Mouse (Mus musculus) myocyte (in vitro differentiated cells): Measurements from ENCODE around the gene Ifit1bl2. TPM values are rescaled to one million over a fixed set of nuclear protein-coding genes. Genes with fewer than 3 reads are reported as not detected.
"Not testable (repeated sequence)": the region's sequence is repeated elsewhere in the genome, so short reads cannot be mapped to it uniquely, and the experiment has no call there.

Experiments used
- H3K27me3 ChIP-seq: one replicate; pipeline ENCODE4 v1.6.1; 2011; ENCODE audit not compliant: control insufficient read depth, insufficient read depth, insufficient read length
- H3K36me3 ChIP-seq: one replicate; pipeline ENCODE4 v1.6.1; 2011; ENCODE audit not compliant: control insufficient read depth, insufficient read depth
- H3K4me2 ChIP-seq: one replicate; pipeline ENCODE4 v1.6.1; 2011; ENCODE audit warnings: low read depth, control low read depth
- H3K4me3 ChIP-seq: one replicate; pipeline ENCODE4 v1.5.1; 2011; ENCODE audit warnings: mild to moderate bottlenecking, control low read depth, moderate library complexity
- H3K79me2 ChIP-seq: one replicate; pipeline ENCODE4 v1.6.1; 2011; ENCODE audit not compliant: control insufficient read depth, insufficient read depth
- H3ac ChIP-seq: one replicate; pipeline ENCODE4 v1.6.1; 2011; ENCODE audit not compliant: control insufficient read depth, insufficient read length
- CEBPB ChIP-seq: IDR thresholded peaks from 2 replicates; pipeline ENCODE4 v1.6.1; 2011; ENCODE audit warnings: mild to moderate bottlenecking, moderate library complexity; ENCODE audit not compliant: poor library complexity, insufficient read depth, severe bottlenecking
- E2F4 ChIP-seq: IDR thresholded peaks from one replicate; pipeline ENCODE4 v1.6.1; 2011; ENCODE audit warnings: mild to moderate bottlenecking, control low read depth, moderate library complexity; ENCODE audit not compliant: insufficient read depth
- MAX ChIP-seq: IDR thresholded peaks from one replicate; pipeline ENCODE4 v1.6.1; 2011; ENCODE audit warnings: low read depth, mild to moderate bottlenecking, control low read depth
- MYOD1 ChIP-seq, 3 experiments: IDR thresholded peaks; one replicate each; pipeline ENCODE4 v1.6.1; 2011; ENCODE audit warnings: control low read depth in 2 of 3, low read depth in 2 of 3, mild to moderate bottlenecking in 2 of 3, moderate library complexity in 1 of 3; ENCODE audit not compliant: insufficient read length in 2 of 3, control insufficient read depth in 1 of 3
- MYOG ChIP-seq, 3 experiments: IDR thresholded peaks; one replicate each; pipeline ENCODE4 v1.6.1; 2011; ENCODE audit warnings: control low read depth in 2 of 3, low read depth in 2 of 3, mild to moderate bottlenecking in 2 of 3; ENCODE audit not compliant: insufficient read length in 2 of 3, control insufficient read depth in 1 of 3, insufficient read depth in 1 of 3
- POLR2A ChIP-seq: IDR thresholded peaks from one replicate; pipeline ENCODE4 v1.6.1; 2011; ENCODE audit warnings: low read depth, mild to moderate bottlenecking, control low read depth, moderate library complexity; ENCODE audit not compliant: insufficient read length
- POLR2AphosphoS2 ChIP-seq: IDR thresholded peaks from one replicate; pipeline ENCODE4 v1.6.1; 2011; ENCODE audit warnings: low read depth, control low read depth; ENCODE audit not compliant: insufficient read length
- REST ChIP-seq: IDR thresholded peaks from one replicate; pipeline ENCODE4 v1.6.1; 2011; ENCODE audit warnings: mild to moderate bottlenecking, control low read depth, moderate library complexity; ENCODE audit not compliant: insufficient read depth, insufficient read length
- SRF ChIP-seq: IDR thresholded peaks from one replicate; pipeline ENCODE4 v1.6.1; 2011; ENCODE audit warnings: low read depth; ENCODE audit not compliant: control insufficient read depth, insufficient read length
- TCF12 ChIP-seq: IDR thresholded peaks from one replicate; pipeline ENCODE4 v1.6.1; 2011; ENCODE audit warnings: mild to moderate bottlenecking, control low read depth; ENCODE audit not compliant: poor library complexity, insufficient read depth, severe bottlenecking
- TCF3 ChIP-seq: IDR thresholded peaks from one replicate; pipeline ENCODE4 v1.6.1; 2011; ENCODE audit warnings: low read depth, control low read depth; ENCODE audit not compliant: insufficient read length
- USF1 ChIP-seq: IDR thresholded peaks from one replicate; pipeline ENCODE4 v1.6.1; 2011; ENCODE audit warnings: low read depth, mild to moderate bottlenecking, control low read depth, moderate library complexity
- polyA plus RNA-seq: library from polyadenylated mRNA; unstranded; fragments of >200 nt; fragmentation: generic; extraction: Trizol; gene quantifications from one replicate; pipeline ENCODE4 v1.2.1, GENCODE M21; 2012; ENCODE audit warnings: missing spikeins

Ifit1bl2 gene
- polyA plus RNA-seq, 1 experiment = 0.02 TPM

DNA sequence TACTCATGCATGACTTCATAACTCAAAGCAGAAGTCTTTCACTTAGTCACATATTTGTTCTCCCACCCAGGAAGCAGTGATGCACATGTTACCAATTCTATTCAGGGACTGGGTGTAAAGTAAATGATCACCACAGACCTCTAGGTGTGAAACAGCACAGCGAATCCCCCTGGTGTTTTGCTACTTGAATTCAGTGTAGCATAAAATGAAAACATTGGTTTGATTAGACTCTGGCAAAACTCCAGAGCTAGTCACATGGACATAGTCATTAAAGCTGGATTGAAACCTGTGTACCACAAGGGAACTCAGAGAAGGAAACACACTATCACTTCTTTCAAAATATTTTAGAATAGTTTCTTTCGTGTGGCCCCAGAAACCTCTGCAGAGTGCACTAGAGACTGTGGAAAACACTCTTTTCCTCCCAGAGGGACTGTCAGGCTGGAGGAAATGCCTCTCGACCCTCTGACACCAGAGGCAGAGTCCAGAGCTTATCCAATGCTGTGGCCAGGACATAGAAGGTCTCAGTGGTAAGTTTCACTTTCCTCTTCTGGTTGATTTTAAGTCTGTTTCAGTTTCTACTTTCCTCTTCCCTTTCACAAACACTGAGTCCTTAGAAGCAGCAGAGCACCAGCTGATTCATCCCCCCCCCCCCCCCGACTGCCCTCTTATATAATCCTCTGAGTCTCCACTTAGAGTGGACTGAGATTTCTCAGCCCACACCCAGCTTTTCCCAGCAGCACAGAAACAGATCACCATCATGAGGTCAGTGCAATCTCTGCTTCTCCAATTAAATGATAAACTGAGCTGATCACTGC lies 33.1 kb downstream of the Ifit1bl2 start, which contains the start of gene Ifit3b:
Gene Ifit3b (plus strand): TSS at position 734 of the 815 bp plus-strand sequence.
- H3K4me3 ChIP-seq, H3ac ChIP-seq, H3K27me3 ChIP-seq, H3K36me3 ChIP-seq, H3K79me2 ChIP-seq: not testable (repeated sequence)
- peak within 1 kb of the TSS; percentile 64 for H3K4me2 ChIP-seq
- peak; percentile 39 for TF ChIP-seq USF1

- Histone ChIP-seq H3ac (no peak overlapping the region), H3K36me3 (no peaks in the 10 kb centered on the region), H3K4me2 (no peak overlapping the region), H3K4me3 (no peak overlapping the region), H3K27me3 (no peaks in the 10 kb centered on the region), H3K79me2 (no peaks in the 10 kb centered on the region)
- no peak for TF ChIP-seq TCF3
- TF ChIP-seq TCF12 = no peak
- TF ChIP-seq E2F4 = no peak
- TF ChIP-seq POLR2A = no peak
- no peak for TF ChIP-seq POLR2AphosphoS2
- TF ChIP-seq USF1 = no peak
- TF ChIP-seq SRF = no peak
Measured at GRCm38 (mm10) chr19:34605472-34605871, 35.1 kb downstream of the Ifit1bl2 start.

GRCm38 (mm10) chr19:34601888-34602287 lies 38.7 kb downstream of the Ifit1bl2 start, which contains the start of gene Ifit1bl1:
Gene Ifit1bl1 (minus strand): TSS chr19:34601956.
- not testable (repeated sequence) for H3K79me2 ChIP-seq, H3K36me3 ChIP-seq, H3K4me3 ChIP-seq, H3K4me2 ChIP-seq, H3K27me3 ChIP-seq, H3ac ChIP-seq

- H3K27me3 ChIP-seq, H3ac ChIP-seq, H3K36me3 ChIP-seq, H3K79me2 ChIP-seq, H3K4me2 ChIP-seq, H3K4me3 ChIP-seq: not testable (repeated sequence)
Measured at GRCm38 (mm10) chr19:34599250-34599649, 41.3 kb downstream of the Ifit1bl2 start.

DNA sequence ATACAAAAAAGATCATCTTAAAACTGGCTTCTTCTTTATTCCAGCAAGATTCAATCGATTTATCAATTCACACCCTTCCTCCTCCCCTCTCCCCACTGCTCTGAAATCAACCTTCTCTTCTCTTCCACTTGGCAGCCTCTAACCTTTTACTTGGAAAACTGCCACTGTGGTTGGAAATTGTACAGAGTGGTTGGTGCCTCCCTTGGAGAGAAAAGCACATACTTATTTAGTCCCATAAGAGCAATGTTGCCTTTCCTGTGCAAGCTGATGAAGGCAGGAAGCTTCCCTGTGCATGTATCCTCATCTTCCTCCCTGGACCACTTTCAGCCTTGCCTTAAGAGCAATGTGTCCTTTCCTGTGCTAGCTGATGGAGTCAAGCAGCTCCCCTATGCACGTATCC lies 42.2 kb downstream of the Ifit1bl2 start:
- H3K27me3 ChIP-seq = no peaks in the 10 kb centered on the region
- no peaks in the 10 kb centered on the region for H3K79me2 ChIP-seq
- H3K4me2 ChIP-seq = peak overlapping the region; percentile 7
- no peak overlapping the region for H3K4me3 ChIP-seq
- no peak overlapping the region for H3ac ChIP-seq
- no peaks in the 10 kb centered on the region for H3K36me3 ChIP-seq
- TF ChIP-seq REST (no peak), POLR2A (no peak), E2F4 (no peak), CEBPB (no peak), POLR2AphosphoS2 (no peak), TCF12 (no peak), MYOD1 (IDR thresholded peaks at IDR 0.05; ENCODE audit: control insufficient read depth in 1 of 3, insufficient read length in 2 of 3, low read depth in 2 of 3) (no peak), MAX (no peak), MYOG (IDR thresholded peaks at IDR 0.05; ENCODE audit: control insufficient read depth in 1 of 3, insufficient read depth in 1 of 3, insufficient read length in 2 of 3, low read depth in 2 of 3) (no peak), USF1 (no peak), SRF (no peak)

GRCm38 (mm10) chr19:34596811-34597210 lies 43.7 kb downstream of the Ifit1bl2 start:
- Histone ChIP-seq H3K79me2 (no peaks in the 10 kb centered on the region), H3K4me3 (no peak overlapping the region), H3K4me2 (no peak overlapping the region), H3K36me3 (no peaks in the 10 kb centered on the region), H3ac (no peak overlapping the region), H3K27me3 (no peaks in the 10 kb centered on the region)
- TF ChIP-seq MYOD1 (IDR thresholded peaks at IDR 0.05; ENCODE audit: control insufficient read depth in 1 of 3, insufficient read length in 2 of 3, low read depth in 2 of 3) (no peak), E2F4 (no peak), POLR2AphosphoS2 (no peak), MYOG (IDR thresholded peaks at IDR 0.05; ENCODE audit: control insufficient read depth in 1 of 3, insufficient read depth in 1 of 3, insufficient read length in 2 of 3, low read depth in 2 of 3) (no peak), TCF12 (no peak), POLR2A (no peak), USF1 (no peak), CEBPB (no peak), REST (no peak), TCF3 (no peak), SRF (no peak), MAX (no peak)

GRCm38 (mm10) chr19:34594523-34594922 lies 46.0 kb downstream of the Ifit1bl2 start:
- H3K36me3 ChIP-seq, H3K27me3 ChIP-seq, H3K4me3 ChIP-seq, H3K4me2 ChIP-seq, H3K79me2 ChIP-seq, H3ac ChIP-seq: not testable (repeated sequence)
